Mouse (Mus musculus) C2C12 (cell line): Measurements from ENCODE around the gene Adam30. TPM values are rescaled to one million over a fixed set of nuclear protein-coding genes. Genes with fewer than 3 reads are reported as not detected.
A peak's percentile ranks its signal among the peaks of the same experiment; 100 is the strongest.

Source experiments
- H3K27me3 ChIP-seq: one replicate; pipeline ENCODE4 v1.6.1; 2011; ENCODE audit not compliant: control insufficient read depth, insufficient read depth, insufficient read length
- H3K36me3 ChIP-seq: one replicate; pipeline ENCODE4 v1.6.1; 2011; ENCODE audit not compliant: control insufficient read depth, insufficient read depth
- H3K4me3 ChIP-seq: one replicate; pipeline ENCODE4 v1.5.1; 2011; ENCODE audit warnings: mild to moderate bottlenecking, control low read depth; ENCODE audit not compliant: poor library complexity, insufficient read depth, severe bottlenecking
- H3K79me2 ChIP-seq: one replicate; pipeline ENCODE4 v1.6.1; 2011; ENCODE audit not compliant: control insufficient read depth, insufficient read depth
- H3K79me3 ChIP-seq: one replicate; pipeline ENCODE4 v1.6.1; 2011; ENCODE audit warnings: low read depth, control low read depth
- H3ac ChIP-seq: one replicate; pipeline ENCODE3; 2011; ENCODE audit warnings: low read depth; ENCODE audit not compliant: control insufficient read depth, insufficient read length
- CEBPB ChIP-seq: IDR thresholded peaks from one replicate; pipeline ENCODE4 v1.6.1; 2011; ENCODE audit warnings: low read depth, mild to moderate bottlenecking, control low read depth, moderate library complexity
- CTCF ChIP-seq: IDR thresholded peaks from one replicate; pipeline ENCODE4 v1.5.1; 2011; ENCODE audit not compliant: control insufficient read depth, insufficient read depth, insufficient read length
- FOSL1 ChIP-seq: IDR thresholded peaks from one replicate; pipeline ENCODE4 v1.8.0; 2011; ENCODE audit warnings: mild to moderate bottlenecking, low read length; ENCODE audit not compliant: poor library complexity, insufficient read depth, severe bottlenecking
- MAX ChIP-seq: IDR thresholded peaks from one replicate; pipeline ENCODE4 v1.6.1; 2011; ENCODE audit warnings: mild to moderate bottlenecking, control low read depth
- MYOD1 ChIP-seq: IDR thresholded peaks from one replicate; pipeline ENCODE4 v1.6.1; 2011; ENCODE audit warnings: low read depth; ENCODE audit not compliant: control insufficient read depth, insufficient read length
- MYOG ChIP-seq: IDR thresholded peaks from one replicate; pipeline ENCODE4 v1.6.1; 2011; ENCODE audit not compliant: control insufficient read depth, insufficient read length; ENCODE audit errors: extremely low read depth
- USF1 ChIP-seq: IDR thresholded peaks from one replicate; pipeline ENCODE4 v1.6.1; 2011; ENCODE audit warnings: low read depth, mild to moderate bottlenecking, control low read depth, moderate library complexity
- polyA plus RNA-seq: library from polyadenylated mRNA; unstranded; fragments of >200 nt; fragmentation: generic; extraction: Trizol; gene quantifications from one replicate; pipeline ENCODE4 v1.2.1, GENCODE M21; 2012; ENCODE audit warnings: missing spikeins

The Adam30 gene
- polyA plus RNA-seq, 1 experiment: not detected

DNA sequence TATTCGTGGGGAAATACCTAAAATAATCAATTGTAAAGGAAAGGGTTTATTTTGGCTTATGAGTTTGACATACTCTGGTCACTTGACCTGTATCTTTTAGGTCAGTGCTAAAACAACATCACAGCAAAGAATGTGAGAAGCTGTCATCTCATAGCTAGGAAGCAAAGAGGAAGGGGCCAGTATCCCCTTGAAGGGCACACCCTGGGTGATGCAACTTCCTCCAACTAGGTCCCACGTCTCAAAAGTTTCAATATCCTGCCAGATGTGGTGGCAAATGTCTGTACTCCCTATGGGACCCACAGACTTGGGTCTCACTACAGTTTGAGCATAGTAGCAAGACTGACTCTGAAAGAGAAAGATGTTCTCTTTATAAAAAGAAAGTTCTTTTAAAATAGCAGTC, 2.8 kb upstream of the Adam30 start:
- no peaks in the 10 kb centered on the region for H3K79me2 ChIP-seq
- H3K79me3 ChIP-seq: no peaks in the 10 kb centered on the region
- H3K4me3 ChIP-seq: no peak overlapping the region
- TF ChIP-seq MAX: no peak
- TF ChIP-seq CTCF: no peak
- TF ChIP-seq CEBPB: no peak
- no peak for TF ChIP-seq MYOD1
- no peak for TF ChIP-seq FOSL1
- no peak for TF ChIP-seq USF1
- TF ChIP-seq MYOG: no peak
- H3K36me3 ChIP-seq: no peaks in the 10 kb centered on the region
- no peak overlapping the region for H3ac ChIP-seq
- peaks cover under 1% of the 10 kb centered on the region for H3K27me3 ChIP-seq

DNA sequence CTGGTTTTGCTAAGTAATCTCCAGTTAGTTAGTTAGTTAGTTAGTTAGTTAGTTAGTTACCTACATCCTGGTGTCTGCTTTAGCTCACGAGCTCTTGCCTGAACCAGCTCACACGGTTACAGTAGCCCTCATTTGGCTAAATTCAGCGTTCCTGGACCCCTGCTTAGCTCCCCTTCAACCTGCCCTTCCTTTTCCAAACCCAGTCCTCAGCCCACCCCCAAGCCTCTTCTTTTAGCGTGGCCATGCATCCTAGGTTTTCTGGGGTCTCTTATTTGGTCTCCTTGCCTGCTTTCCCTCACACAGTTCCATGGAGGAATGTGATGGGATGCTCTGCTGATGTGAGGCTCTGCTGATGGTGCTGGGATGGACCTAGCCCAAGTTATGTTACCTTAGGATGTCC, 1.8 kb upstream of the Adam30 start:
- TF ChIP-seq CTCF (no peak), MYOD1 (no peak), CEBPB (no peak), MAX (no peak), FOSL1 (no peak), MYOG (no peak), USF1 (no peak)
- H3K79me3 ChIP-seq: no peaks in the 10 kb centered on the region
- no peaks in the 10 kb centered on the region for H3K79me2 ChIP-seq
- peaks cover 3% of the 10 kb centered on the region for H3K27me3 ChIP-seq
- no peaks in the 10 kb centered on the region for H3K36me3 ChIP-seq
- H3K4me3 ChIP-seq: no peak overlapping the region
- H3ac ChIP-seq: no peak overlapping the region

DNA sequence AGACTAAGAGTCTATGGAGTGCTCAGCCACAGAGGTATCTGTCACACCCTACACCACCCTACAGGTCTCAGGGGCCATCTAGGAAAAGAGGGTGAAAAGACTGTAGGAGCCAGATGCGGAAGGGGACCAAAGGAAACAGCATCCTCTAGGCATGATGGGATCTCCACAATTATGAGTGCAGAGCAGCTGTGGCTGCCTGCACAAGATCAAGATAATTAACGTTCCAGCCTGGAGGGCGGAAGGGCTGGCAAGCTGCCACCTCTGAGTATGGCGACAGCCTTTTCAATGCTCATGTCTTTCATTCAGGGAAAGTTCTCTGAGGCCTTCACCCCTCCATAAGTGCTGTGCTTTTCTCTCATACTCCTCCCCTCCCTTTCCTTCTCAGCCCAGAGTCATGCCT, 1.1 kb upstream of the Adam30 start:
- no peaks in the 10 kb centered on the region for H3K79me3 ChIP-seq
- no peak for TF ChIP-seq MYOG
- no peak for TF ChIP-seq MYOD1
- no peak for TF ChIP-seq CEBPB
- TF ChIP-seq CTCF: no peak
- TF ChIP-seq USF1: no peak
- no peak for TF ChIP-seq MAX
- TF ChIP-seq FOSL1: no peak
- no peak overlapping the region for H3ac ChIP-seq
- H3K27me3 ChIP-seq: peaks cover 3% of the 10 kb centered on the region
- H3K4me3 ChIP-seq: no peak overlapping the region
- H3K36me3 ChIP-seq: no peaks in the 10 kb centered on the region
- H3K79me2 ChIP-seq: no peaks in the 10 kb centered on the region

DNA sequence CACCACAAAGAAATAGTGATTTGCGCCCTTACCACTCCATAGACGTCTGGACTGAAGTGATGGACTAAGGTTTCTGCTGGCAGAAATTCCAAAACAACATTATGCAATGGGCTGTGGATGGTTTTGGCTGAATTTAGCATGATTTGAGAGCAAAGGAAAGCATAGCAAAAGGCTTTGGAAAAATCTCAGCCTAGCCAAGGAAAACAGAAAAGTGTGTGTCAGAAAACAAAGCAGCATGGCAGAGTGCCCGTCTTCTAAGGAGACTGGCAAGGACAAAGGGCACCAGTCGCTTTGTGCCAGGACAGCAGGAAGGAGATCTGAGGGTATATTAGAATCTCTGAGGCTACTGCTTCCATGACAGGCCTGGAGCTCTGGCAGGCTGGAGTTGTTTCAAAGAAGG, 17.9 kb downstream of the Adam30 start:
- H3K4me3 ChIP-seq: no peak overlapping the region
- peaks cover 4% of the 10 kb centered on the region for H3K27me3 ChIP-seq
- TF ChIP-seq USF1 (no peak), CTCF (no peak), MYOG (no peak), FOSL1 (no peak), MYOD1 (no peak), CEBPB (no peak), MAX (no peak)
- no peaks in the 10 kb centered on the region for H3K36me3 ChIP-seq
- no peaks in the 10 kb centered on the region for H3K79me3 ChIP-seq
- H3K79me2 ChIP-seq: no peaks in the 10 kb centered on the region
- H3ac ChIP-seq: no peak overlapping the region

DNA sequence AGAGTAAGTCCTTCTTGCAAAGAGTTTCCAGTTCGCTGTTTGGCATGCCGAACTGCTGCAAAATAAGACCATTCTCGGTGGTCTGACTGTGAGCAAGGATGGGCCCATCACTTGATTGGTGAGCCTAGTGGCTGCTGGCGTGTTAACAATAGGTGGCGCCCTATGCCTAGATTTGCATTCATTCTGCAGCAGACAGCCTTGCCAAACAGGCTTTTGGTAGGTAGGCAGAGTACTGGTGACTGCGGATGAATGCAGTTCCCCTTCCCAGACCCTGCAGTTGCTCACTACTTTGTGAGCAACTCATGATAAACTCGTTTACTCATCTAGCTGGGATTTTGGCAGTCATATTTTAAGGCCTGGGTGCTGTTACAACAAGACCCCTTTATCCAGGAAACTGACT, 20.4 kb downstream of the Adam30 start:
- Histone ChIP-seq H3K79me2 (no peaks in the 10 kb centered on the region), H3K27me3 (peaks cover 9% of the 10 kb centered on the region), H3K36me3 (no peaks in the 10 kb centered on the region), H3K4me3 (no peak overlapping the region), H3K79me3 (no peaks in the 10 kb centered on the region), H3ac (no peak overlapping the region)
- no peak for TF ChIP-seq MYOD1
- no peak for TF ChIP-seq CEBPB
- no peak for TF ChIP-seq USF1
- TF ChIP-seq MYOG: no peak
- TF ChIP-seq CTCF: peak; percentile 32
- TF ChIP-seq MAX: no peak
- TF ChIP-seq FOSL1: no peak

DNA sequence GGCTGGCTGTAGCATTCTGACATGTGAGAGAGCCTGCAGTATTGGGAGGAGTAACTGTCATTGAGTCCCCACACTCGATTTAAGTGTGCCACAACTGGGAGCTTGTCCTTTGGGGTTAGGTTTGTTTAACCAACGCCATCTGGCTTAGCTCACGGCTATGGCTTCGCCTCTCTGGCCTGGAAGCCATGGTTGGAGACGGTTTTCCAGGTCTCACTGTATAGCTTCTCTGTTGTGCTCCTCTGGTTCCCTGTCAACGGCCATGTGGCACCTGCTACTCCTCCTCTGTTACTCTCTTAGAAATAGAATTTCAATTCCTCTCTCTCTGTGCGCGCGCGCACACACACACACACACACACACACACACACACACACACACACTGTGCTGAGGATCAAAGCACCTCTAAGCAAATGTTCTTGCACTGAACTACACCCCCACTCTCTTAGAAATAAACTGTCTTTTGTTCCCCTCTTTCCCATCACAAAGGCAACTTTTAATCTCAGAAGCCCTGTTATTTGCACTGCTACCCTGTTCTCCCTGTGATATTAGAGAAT, 24.8 kb downstream of the Adam30 start:
- no peaks in the 10 kb centered on the region for H3K79me2 ChIP-seq
- no peaks in the 10 kb centered on the region for H3K79me3 ChIP-seq
- H3K27me3 ChIP-seq: peaks cover 5% of the 10 kb centered on the region
- TF ChIP-seq MAX: no peak
- TF ChIP-seq MYOG: no peak
- no peak for TF ChIP-seq FOSL1
- TF ChIP-seq CTCF: no peak
- no peak for TF ChIP-seq CEBPB
- TF ChIP-seq USF1: no peak
- no peak for TF ChIP-seq MYOD1
- no peaks in the 10 kb centered on the region for H3K36me3 ChIP-seq
- H3K4me3 ChIP-seq: no peak overlapping the region
- no peak overlapping the region for H3ac ChIP-seq
